Mouse (Mus musculus): ENCODE data around the gene Gm11983. TPM values are rescaled to one million over a fixed set of nuclear protein-coding genes. Genes with fewer than 3 reads are reported as not detected.
A peak's percentile ranks its signal among the peaks of the same experiment; 100 is the strongest.
"Not testable (repeated sequence)": the region's sequence is repeated elsewhere in the genome, so short reads cannot be mapped to it uniquely, and the experiment has no call there.

Gene Gm11983
- not detected in 2 replicates for polyA plus RNA-seq (2012; ENCODE audit: insufficient read depth, low replicate concordance)

DNA sequence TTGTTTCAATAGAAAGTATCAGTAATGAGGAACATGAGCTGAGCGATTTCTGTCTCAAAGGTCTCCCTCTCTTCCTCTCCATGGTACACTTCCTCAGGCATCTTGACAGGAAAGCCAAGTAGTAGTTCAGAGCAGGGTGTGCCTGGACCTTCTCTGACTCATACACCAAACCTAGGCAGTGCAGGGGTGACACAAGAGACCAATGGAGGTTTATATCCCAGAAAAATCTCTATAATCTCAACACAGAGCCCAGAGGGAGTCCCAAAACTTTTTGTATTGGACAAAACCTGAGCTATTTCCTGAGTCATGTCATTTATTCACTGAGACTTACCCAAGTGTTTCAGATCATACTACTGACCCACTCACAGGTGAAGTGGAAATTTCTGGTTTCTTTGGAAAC lies at the start of gene Gm11983:
Gm11983 (minus strand) TSS at position 101 of the 400 bp plus-strand sequence.
- Histone ChIP-seq H3K4me3 (replicated peaks) (no peak within 1 kb of the TSS), H3K27me3 (replicated peaks) (no peaks in the 10 kb centered on the region), H3K9me3 (no peaks in the 10 kb centered on the region), H3K36me3 (replicated peaks; ENCODE audit: low read length) (no peaks in the 10 kb centered on the region), H3K4me1 (no peaks in the 10 kb centered on the region)
- no peak for TF ChIP-seq FLI1 (IDR thresholded peaks at IDR 0.05; ENCODE audit: low read length)
- no peak for TF ChIP-seq GATA1 (IDR thresholded peaks at IDR 0.05; ENCODE audit: borderline replicate concordance, low read length)

DNA sequence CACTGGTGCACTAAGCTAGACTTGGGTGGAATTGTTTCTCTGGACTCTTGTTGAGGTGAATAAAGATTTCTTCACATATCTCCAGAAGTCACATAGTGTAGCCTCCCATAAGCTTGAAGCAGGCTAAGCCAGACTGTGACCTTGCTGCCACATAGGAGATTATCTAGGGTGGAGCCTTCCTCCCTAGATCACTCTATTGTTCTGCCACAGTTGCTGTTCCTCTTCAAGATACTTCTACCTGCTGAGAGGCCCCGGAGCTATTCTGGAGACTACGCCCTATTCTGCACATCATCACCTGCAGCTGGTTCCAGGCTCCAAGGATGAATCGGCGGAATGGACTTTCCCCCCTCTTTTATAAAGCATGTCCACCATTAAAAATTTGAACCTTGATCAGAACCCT lies 45.6 kb upstream of the Gm11983 start:
- not testable (repeated sequence) for H3K4me1 ChIP-seq; H3K36me3 ChIP-seq (replicated peaks; ENCODE audit: low read length); H3K27me3 ChIP-seq (replicated peaks); H3K4me3 ChIP-seq (replicated peaks); H3K9me3 ChIP-seq

DNA sequence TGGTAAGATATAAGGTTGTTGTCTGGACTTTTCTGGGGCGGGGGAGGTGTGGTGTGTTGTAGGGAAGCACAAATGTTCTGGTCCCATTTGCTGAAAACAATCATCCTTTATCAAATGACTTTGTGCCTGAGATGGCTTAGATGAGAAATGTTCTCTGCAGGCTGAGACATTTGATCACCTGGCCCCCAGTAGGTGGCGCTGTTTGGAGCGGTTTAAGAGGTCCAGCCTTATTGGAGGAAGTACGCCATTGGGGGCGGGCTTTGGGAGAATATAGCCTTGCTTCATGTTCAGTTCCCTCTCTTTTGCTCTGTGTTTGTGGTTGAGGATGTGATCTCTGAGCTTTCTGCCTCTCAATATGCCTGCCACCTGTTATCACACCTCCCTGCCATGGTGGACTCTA lies 44.2 kb upstream of the Gm11983 start:
- H3K27me3 ChIP-seq (replicated peaks): no peaks in the 10 kb centered on the region
- no peak for TF ChIP-seq GATA1 (IDR thresholded peaks at IDR 0.05; ENCODE audit: borderline replicate concordance, low read length)
- TF ChIP-seq FLI1 (IDR thresholded peaks at IDR 0.05; ENCODE audit: low read length): no peak
- no peak overlapping the region for H3K4me3 ChIP-seq (replicated peaks)
- H3K36me3 ChIP-seq (replicated peaks; ENCODE audit: low read length): no peaks in the 10 kb centered on the region
- H3K9me3 ChIP-seq: peaks cover 7% of the 10 kb centered on the region; the same call in 1 of the 2 replicates
- H3K4me1 ChIP-seq: no peaks in the 10 kb centered on the region

DNA sequence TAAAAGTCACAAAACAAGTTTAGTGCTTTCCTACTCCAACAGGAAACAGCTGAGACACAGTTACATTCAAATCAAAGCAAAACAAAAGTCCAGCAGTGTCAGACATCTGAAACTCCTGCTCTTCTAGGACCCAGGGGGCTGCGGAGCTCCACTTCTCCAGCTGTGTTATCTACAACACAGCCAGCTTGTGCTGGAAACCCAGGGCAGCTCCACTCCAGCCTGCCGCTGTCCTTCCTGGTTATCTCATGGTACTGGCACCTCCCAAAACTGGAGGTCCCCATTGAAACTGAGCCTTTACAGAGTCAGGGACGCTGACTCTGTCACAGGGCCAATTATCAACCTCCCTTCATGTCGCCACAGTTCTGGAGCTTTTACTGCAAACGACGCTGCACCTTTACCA lies 40.3 kb upstream of the Gm11983 start:
- no peak overlapping the region for H3K4me3 ChIP-seq (replicated peaks)
- H3K9me3 ChIP-seq: peaks cover 7% of the 10 kb centered on the region; the same call in 1 of the 2 replicates
- H3K27me3 ChIP-seq (replicated peaks): no peaks in the 10 kb centered on the region
- no peaks in the 10 kb centered on the region for H3K4me1 ChIP-seq
- no peaks in the 10 kb centered on the region for H3K36me3 ChIP-seq (replicated peaks; ENCODE audit: low read length)
- no peak for TF ChIP-seq FLI1 (IDR thresholded peaks at IDR 0.05; ENCODE audit: low read length)
- TF ChIP-seq GATA1 (IDR thresholded peaks at IDR 0.05; ENCODE audit: borderline replicate concordance, low read length): no peak

DNA sequence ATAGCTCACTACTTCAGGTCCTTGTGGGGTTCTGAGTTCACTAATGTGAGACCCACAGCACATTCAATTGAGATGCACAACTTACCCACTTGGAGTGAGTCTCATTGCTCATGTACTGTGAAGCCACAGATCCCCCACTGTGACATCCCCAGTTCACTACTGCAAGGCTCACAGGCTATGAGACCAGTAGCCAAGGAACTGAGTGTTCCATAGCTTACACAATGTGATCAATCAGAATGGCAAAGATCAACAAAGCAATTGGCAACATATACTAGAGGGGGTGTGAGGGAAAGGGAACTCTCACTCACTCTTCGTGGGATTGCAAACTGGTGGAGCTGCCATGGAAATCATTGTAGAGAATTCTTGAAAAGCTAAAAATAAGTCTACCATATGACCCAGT lies 33.5 kb upstream of the Gm11983 start:
- H3K36me3 ChIP-seq (replicated peaks; ENCODE audit: low read length): no peaks in the 10 kb centered on the region
- H3K4me3 ChIP-seq (replicated peaks): no peak overlapping the region
- no peaks in the 10 kb centered on the region for H3K27me3 ChIP-seq (replicated peaks)
- no peaks in the 10 kb centered on the region for H3K4me1 ChIP-seq
- peaks cover 6% of the 10 kb centered on the region; the same call in 1 of the 2 replicates for H3K9me3 ChIP-seq
- TF ChIP-seq GATA1 (IDR thresholded peaks at IDR 0.05; ENCODE audit: borderline replicate concordance, low read length) (no peak), FLI1 (IDR thresholded peaks at IDR 0.05; ENCODE audit: low read length) (no peak)

DNA sequence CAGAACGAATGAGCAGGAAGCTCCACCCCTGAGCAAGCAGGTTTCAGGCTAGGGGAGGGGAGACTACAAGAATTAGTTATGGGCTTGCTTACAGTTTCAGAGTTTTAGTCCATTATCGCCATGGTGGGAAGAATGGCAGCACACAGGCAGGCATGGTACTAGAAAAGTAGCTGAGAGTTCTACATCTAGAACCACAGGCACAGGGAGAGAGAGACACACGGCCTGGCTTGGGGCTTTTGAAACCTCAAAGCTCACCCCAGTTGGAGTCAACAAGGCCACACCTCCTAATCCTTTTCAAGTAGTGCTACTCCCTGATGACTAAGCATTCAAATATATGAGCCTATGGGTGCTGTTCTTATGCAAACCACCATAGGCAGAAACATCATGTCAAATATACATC lies 28.1 kb upstream of the Gm11983 start:
- H3K4me3 ChIP-seq (replicated peaks): no peak overlapping the region
- no peak for TF ChIP-seq FLI1 (IDR thresholded peaks at IDR 0.05; ENCODE audit: low read length)
- no peak for TF ChIP-seq GATA1 (IDR thresholded peaks at IDR 0.05; ENCODE audit: borderline replicate concordance, low read length)
- H3K27me3 ChIP-seq (replicated peaks): no peaks in the 10 kb centered on the region
- H3K4me1 ChIP-seq: no peaks in the 10 kb centered on the region
- H3K36me3 ChIP-seq (replicated peaks; ENCODE audit: low read length): no peaks in the 10 kb centered on the region
- H3K9me3 ChIP-seq: peaks cover 6% of the 10 kb centered on the region; the same call in 1 of the 2 replicates

DNA sequence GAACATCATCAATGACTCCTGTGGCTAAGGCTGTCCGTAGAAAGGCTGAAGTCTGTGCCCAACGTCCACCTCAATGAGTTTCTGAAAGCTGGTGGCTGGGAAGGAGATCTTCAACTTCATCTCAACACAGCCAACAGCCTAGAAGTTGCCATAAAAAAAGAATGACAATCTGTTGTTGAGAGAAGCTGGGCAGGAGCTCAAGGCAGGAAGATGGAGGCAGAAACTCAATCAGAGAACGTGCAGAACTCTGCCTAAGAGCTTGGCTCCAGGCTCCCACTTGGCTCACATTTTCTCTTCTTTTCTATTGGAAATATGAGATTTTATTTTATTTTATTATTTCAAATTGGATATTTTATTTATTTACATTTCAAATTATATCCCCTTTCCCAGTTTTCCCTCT lies 24.7 kb upstream of the Gm11983 start:
- Histone ChIP-seq H3K4me3 (replicated peaks) (no peak overlapping the region), H3K36me3 (replicated peaks; ENCODE audit: low read length) (no peaks in the 10 kb centered on the region), H3K4me1 (no peaks in the 10 kb centered on the region), H3K9me3 (peaks cover 6% of the 10 kb centered on the region; the same call in 1 of the 2 replicates), H3K27me3 (replicated peaks) (no peaks in the 10 kb centered on the region)
- no peak for TF ChIP-seq GATA1 (IDR thresholded peaks at IDR 0.05; ENCODE audit: borderline replicate concordance, low read length)
- TF ChIP-seq FLI1 (IDR thresholded peaks at IDR 0.05; ENCODE audit: low read length): no peak

DNA sequence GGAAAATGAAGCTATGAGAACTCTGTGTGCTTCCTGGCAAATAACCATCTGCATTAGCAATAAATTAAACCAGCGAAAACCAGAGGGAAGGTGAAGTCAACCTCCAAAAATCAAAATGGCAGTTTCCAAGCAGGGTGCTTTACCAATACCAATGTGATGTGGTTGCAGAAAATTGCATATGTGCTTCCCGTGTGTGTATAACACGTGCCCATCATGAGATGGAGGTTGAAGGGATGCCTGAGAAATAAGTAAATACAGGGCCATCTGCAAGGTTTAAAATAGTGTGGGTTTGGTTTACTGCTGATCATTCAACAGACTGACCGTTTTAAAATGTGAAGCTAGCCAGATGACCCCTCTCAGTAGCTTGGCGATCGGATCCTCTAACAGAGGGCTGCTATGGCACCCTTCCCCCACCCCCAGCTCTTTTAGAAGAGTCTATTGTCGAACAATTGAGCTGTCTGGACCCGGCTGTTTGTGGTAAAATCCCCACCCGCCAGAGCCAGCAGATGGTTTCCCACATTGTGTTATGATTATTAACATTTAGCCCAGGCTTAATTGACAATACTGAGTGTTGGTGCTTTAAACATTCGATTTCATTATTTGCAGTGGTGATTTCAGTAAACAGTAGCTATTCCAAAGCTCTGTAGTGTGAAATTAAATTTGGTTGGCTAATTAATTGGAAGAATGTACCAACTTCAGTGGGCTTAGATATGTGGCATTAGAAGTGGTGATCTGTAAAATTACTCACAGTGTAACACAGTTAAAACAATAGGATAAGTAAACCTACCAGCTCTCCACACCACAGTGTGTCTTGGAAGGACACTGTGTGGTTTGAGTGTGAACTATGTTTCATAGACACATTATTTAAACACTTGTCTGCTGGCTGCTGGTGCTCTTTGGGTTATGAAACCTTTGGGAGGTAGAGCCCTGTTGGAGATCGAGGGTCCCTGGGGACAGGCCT lies 22.7 kb upstream of the Gm11983 start:
- no peak overlapping the region for H3K4me3 ChIP-seq (replicated peaks)
- no peaks in the 10 kb centered on the region for H3K4me1 ChIP-seq
- no peaks in the 10 kb centered on the region for H3K27me3 ChIP-seq (replicated peaks)
- TF ChIP-seq FLI1 (IDR thresholded peaks at IDR 0.05; ENCODE audit: low read length): no peak
- no peak for TF ChIP-seq GATA1 (IDR thresholded peaks at IDR 0.05; ENCODE audit: borderline replicate concordance, low read length)
- H3K36me3 ChIP-seq (replicated peaks; ENCODE audit: low read length): no peaks in the 10 kb centered on the region
- H3K9me3 ChIP-seq: no peaks in the 10 kb centered on the region

DNA sequence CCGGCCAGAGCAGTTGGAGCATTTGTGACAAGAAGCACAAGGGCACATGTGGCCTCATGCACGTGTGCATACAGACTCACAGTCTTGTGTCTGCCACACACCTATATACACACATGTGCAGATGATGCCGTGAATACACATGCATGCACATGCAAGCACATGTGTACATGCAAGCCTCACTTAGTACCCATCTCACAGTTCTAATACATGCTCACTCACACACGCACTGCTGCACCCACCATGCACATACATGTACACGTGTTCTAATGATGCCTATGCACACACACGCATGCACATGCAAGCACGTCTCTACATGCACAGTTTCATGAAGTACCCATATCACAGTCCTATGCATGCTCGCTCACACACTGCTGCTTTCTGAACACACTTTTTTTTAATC lies 21.6 kb upstream of the Gm11983 start:
- H3K9me3 ChIP-seq: no peaks in the 10 kb centered on the region
- H3K27me3 ChIP-seq (replicated peaks): no peaks in the 10 kb centered on the region
- no peaks in the 10 kb centered on the region for H3K4me1 ChIP-seq
- TF ChIP-seq FLI1 (IDR thresholded peaks at IDR 0.05; ENCODE audit: low read length) (no peak), GATA1 (IDR thresholded peaks at IDR 0.05; ENCODE audit: borderline replicate concordance, low read length) (no peak)
- peak overlapping the region; percentile 79 for H3K4me3 ChIP-seq (replicated peaks)
- no peaks in the 10 kb centered on the region for H3K36me3 ChIP-seq (replicated peaks; ENCODE audit: low read length)

DNA sequence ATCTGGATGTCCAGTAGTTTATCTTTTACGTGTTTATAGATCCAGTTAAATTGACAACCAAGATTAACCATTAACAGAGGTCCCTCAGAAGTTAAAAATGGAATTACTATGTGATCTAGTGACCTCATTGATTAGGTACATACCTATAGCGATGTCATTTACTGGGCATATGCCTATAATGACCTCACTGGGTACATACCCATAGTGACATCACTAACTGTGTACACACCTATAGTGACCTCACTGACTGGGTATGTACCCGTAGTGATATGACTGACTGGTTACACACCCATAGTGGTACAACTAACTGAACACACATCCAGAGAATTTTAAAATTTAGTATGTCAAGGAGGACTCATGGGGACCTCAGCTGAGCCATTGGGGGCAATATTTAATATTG lies 18.5 kb upstream of the Gm11983 start:
- Histone ChIP-seq H3K27me3 (replicated peaks) (no peaks in the 10 kb centered on the region), H3K4me1 (no peaks in the 10 kb centered on the region)
- TF ChIP-seq FLI1 (IDR thresholded peaks at IDR 0.05; ENCODE audit: low read length): no peak
- no peak for TF ChIP-seq GATA1 (IDR thresholded peaks at IDR 0.05; ENCODE audit: borderline replicate concordance, low read length)

DNA sequence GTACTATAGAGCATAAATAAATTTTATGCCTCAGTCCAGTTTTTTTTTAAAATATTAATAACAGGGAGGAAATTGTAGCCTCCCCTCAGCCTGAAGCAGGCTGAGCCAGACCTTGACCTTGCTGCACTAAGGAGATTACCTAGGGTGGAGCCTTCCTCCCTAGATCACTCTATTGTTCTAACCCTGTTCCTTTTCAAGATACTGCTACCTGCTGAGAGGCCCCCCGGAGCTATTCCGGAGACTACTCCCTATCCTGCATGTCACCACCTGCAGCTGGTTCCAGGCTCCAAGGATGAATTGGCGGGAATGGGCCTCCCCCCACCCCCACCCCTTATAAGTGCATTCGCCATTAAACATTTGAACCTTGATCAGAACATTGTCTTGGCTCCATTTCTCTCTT lies 15.9 kb upstream of the Gm11983 start:
- H3K4me3 ChIP-seq (replicated peaks); H3K9me3 ChIP-seq; H3K4me1 ChIP-seq; H3K36me3 ChIP-seq (replicated peaks; ENCODE audit: low read length); H3K27me3 ChIP-seq (replicated peaks): not testable (repeated sequence)

More for the DNA sequence above, 18.5 kb upstream of the Gm11983 start:
- no peak overlapping the region for H3K4me3 ChIP-seq (replicated peaks)
- H3K9me3 ChIP-seq: 0 out of 2 replicates have a peak, but pooled peaks cover 3% of the 10 kb centered on the region
- no peaks in the 10 kb centered on the region for H3K36me3 ChIP-seq (replicated peaks; ENCODE audit: low read length)
